Mouse (Mus musculus): ENCODE results near the gene Atp6v1e2.

DNA sequence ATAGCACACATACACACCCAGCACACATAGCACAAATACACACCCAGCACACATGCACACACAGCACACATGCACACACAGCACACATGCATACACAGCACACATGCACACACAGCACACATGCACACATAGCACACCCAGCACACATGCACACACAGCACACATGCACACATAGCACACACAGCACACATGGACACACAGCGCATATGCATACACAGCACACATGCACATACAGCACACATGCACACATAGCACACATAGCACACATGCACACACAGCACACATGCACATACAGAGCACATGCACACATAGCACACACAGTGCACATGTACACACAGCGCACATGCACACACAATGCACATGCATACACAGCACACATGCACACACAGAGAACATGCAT lies 34.0 kb upstream of the Atp6v1e2 start:
- TF ChIP-seq FLI1 (IDR thresholded peaks at IDR 0.05; ENCODE audit: low read length): no peak
- no peak for TF ChIP-seq GATA1 (IDR thresholded peaks at IDR 0.05; ENCODE audit: borderline replicate concordance, low read length)

All from megakaryocyte, embryonic 14.5 days (primary cell).